Mouse (Mus musculus) kidney, adult 18-20 months (tissue): Measurements from ENCODE around the gene Zfp335.

Experiments used
- DNase-seq: peaks from one replicate; pipeline ENCODE4 v3.0.0; 2021

The Zfp335 gene

DNA sequence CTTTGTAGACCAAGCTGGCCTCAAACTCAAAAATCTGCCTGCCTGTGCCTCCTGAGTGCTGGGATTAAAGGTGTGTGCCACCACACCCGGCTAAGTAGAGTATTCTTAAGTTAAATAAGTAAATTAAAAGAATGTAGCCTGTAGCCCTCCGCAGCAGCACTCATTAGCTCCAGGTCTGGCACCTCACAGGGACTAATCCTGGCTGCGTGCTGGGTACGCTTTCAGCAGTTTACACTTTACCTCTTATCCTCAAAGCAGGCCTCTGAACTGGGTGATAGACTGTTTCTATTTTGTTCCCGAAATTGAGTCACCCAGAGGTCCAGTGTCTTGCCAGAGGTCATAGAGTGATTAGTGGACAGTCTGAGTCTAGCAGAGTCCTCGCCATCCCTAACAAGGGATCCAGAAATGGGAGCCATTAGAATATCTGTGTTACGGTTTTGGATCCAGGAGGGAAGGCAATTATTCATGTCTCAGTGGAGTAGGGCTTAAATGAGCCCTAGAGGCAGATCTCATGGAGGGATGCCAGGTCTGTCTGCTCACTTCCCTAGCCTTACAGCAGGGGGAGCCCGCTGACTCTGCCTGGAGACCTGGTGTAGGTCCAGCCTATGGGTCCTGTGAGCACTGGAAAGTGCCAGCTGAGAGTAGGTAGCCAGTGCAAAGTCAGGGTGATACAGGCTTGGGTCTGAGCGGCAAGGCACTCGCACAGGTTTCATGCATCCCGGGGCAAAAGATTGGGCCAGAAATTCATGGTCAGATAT, 12.7 kb upstream of the Zfp335 start:
- DNase-seq, result peak; percentile 96

GRCm38 (mm10) chr2:164923291-164923690, 11.7 kb upstream of the Zfp335 start:
- DNase-seq, result no peak

GRCm38 (mm10) chr2:164921984-164922383, 10.4 kb upstream of the Zfp335 start:
- DNase-seq, result no peak

- no peak for DNase-seq
Observed at GRCm38 (mm10) chr2:164918325-164918724, 6.8 kb upstream of the Zfp335 start.

DNA sequence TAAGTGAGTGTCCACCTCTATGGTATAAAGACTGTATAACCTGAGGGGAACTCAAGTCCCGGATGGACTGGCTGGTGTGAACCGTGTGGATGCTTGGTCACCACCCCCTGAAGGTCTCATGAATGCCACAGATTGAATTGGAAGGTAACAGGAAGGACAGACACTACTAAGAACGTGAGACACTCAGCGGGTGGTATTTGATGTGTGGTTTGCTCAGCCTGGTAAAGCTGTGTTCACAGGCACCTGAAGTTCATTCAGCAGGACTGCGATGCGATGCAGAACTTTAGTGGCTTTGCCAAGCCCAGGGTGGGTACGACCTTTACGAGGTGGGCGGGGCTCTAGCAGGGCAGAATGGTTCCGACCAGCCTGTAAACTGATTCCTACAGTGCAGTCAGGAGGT, 5.8 kb upstream of the Zfp335 start:
- DNase-seq, result no peak

GRCm38 (mm10) chr2:164916820-164917219, 5.3 kb upstream of the Zfp335 start:
- DNase-seq, result no peak

- DNase-seq, result no peak
Observed at GRCm38 (mm10) chr2:164913428-164913786, 1.9 kb upstream of the Zfp335 start.

- DNase-seq, result no peak
Observed at GRCm38 (mm10) chr2:164912749-164913427, 1.3 kb upstream of the Zfp335 start.

- DNase-seq, result no peak
Observed at GRCm38 (mm10) chr2:164912151-164912550, 594 bp upstream of the Zfp335 start.

DNA sequence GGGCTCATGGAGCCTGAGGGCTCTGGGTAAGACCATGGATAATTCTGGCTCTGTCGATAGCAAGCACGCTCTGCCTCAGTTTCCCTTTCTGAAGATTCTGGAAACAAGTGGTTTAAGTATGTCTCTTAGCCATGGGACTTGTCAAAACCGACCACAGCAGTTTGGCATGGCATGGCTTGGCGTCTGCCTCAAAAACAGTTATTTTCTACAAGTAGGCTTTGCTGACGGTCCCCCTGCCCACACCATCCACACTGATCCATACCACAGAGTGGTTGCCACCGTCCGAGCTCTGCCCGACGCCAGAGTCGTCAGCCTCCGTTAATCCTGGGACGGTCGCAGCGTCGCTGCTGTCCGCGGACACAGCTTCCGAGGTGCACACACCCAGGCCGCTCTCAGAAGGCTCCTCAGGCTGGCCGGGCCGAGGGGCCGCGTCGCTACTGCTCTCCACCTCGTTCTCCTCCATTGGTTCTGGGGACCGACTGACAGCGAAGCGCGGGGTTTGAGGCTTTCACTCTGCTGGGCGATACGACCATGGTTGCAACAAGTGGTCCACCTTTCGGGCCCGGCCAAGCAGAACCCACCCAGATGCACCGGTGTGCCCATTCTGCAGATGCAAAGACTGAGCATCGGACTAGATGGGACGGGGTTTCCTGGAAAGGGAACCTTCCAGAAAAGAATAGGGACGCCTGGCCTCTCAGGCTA, 1.0 kb downstream of the Zfp335 start:
- no peak for DNase-seq

GRCm38 (mm10) chr2:164909542-164909941, 2.0 kb downstream of the Zfp335 start:
- DNase-seq, result peak; percentile 45

GRCm38 (mm10) chr2:164909100-164909499, 2.5 kb downstream of the Zfp335 start:
- no peak for DNase-seq

GRCm38 (mm10) chr2:164908011-164908410, 3.5 kb downstream of the Zfp335 start:
- DNase-seq, result no peak

DNA sequence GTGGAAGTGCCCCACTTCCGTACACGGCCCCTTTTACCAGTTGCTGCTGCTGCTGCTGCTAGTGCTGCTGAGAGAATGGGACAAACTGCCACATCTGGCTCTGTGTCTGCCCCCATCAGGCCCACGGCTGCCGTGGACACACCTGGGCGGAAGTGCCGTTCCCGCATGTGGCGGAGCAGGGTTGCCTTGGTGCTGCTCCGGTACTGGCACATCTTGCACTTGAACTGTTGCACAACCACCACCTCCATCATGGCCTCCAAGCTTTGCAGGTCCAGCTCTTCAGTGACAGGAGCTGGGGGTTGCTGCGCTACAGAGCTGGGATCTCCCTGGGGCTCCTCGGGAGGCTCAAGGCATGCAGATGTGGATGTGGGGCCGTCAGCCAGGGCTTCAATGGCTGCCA, 4.0 kb downstream of the Zfp335 start:
- no peak for DNase-seq

DNA sequence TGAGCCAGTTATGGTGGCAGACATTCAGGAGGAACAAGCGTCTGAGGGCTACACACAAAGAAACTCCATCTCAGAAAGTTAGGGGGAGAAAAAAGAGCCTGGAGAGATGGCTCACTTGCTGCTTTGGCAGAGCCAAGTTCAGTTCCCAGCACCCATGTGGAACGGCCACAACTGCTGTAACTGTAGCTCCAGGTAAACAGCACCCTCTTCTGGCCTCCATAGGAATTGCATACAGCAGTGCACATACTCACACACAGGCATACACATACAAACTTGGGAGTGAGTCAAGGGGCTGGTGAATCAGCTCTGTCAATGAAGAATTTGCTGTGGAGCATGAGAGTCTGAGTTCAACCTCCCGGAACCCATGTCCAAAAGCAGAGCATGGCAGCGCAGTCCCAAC, 5.5 kb downstream of the Zfp335 start:
- no peak for DNase-seq

- DNase-seq, result no peak
Observed at GRCm38 (mm10) chr2:164903496-164903895, 8.1 kb downstream of the Zfp335 start.

GRCm38 (mm10) chr2:164901380-164901779, 10.2 kb downstream of the Zfp335 start:
- no peak for DNase-seq

- no peak for DNase-seq
Observed at GRCm38 (mm10) chr2:164899723-164900459, 11.7 kb downstream of the Zfp335 start.

- no peak for DNase-seq
Observed at GRCm38 (mm10) chr2:164899034-164899433, 12.5 kb downstream of the Zfp335 start.

GRCm38 (mm10) chr2:164898008-164898407, 13.5 kb downstream of the Zfp335 start:
- no peak for DNase-seq

- no peak for DNase-seq
Observed at GRCm38 (mm10) chr2:164895885-164896284, 15.7 kb downstream of the Zfp335 start.

DNA sequence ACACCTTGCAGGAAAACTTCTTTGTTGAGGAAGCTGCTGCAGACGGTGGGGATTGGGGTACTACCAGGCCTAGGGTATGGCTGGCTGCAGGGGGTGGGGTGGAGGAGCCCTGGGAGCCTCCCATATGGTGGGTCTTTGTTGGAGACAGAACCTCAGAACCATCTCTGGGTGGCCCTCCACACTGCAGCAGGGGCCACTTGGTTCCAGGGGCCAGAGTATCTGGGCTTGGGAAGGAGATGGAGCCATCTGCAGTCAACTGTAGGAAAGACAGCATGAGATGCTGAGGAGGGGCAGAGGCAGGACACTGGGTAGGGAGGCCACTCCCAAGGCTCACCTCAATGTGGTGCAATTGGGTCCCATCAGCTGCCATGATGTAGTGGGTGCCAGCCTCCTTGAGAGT, 16.9 kb downstream of the Zfp335 start:
- no peak for DNase-seq

- DNase-seq, result no peak
Observed at GRCm38 (mm10) chr2:164894048-164894447, 17.5 kb downstream of the Zfp335 start.
